Mouse (Mus musculus) skeletal muscle tissue, postnatal 0 days (tissue): ENCODE data around the gene Ppwd1. TPM values are rescaled to one million over a fixed set of nuclear protein-coding genes. Genes with fewer than 3 reads are reported as not detected.

Experiments
- polyA plus RNA-seq: library from polyadenylated mRNA; unstranded; fragments of >200 nt; fragmentation: Nextera tagmentation; extraction: Ambion mirVana; gene quantifications from 2 replicates; pipeline ENCODE4 v1.2.1, GENCODE M21; 2015

The Ppwd1 gene
- 6.1 and 6.6 TPM in 2 replicates for polyA plus RNA-seq

GRCm38 (mm10) chr13:104228384-104229066 lies at the start of gene Ppwd1, which contains the start of gene Cenpk:
Ppwd1 (minus strand) TSS chr13:104228843.
Cenpk (plus strand) TSS chr13:104228611.

GRCm38 (mm10) chr13:104178650-104179121 lies 50.0 kb downstream of the Ppwd1 start, which contains the start of gene Trim23:
Trim23 (plus strand) TSS chr13:104178797.

GRCm38 (mm10) chr13:104177796-104178649 lies 50.6 kb downstream of the Ppwd1 start, which contains the start of gene Trappc13:
Trappc13 (minus strand) TSS chr13:104178469.

Other genes starting within 250 kb of the Ppwd1 start
- 10.8 and 11.8 TPM in 2 replicates for gene Nln, start 119.2 kb downstream of the Ppwd1 start, polyA plus RNA-seq
- gene Sgtb, start 119.1 kb downstream of the Ppwd1 start, polyA plus RNA-seq = 2.0 and 2.3 TPM in 2 replicates
- gene Trappc13, start 50.4 kb downstream of the Ppwd1 start, polyA plus RNA-seq = 34.2 and 35.4 TPM in 2 replicates
- 16.0 and 18.4 TPM in 2 replicates for gene Trim23, start 50.0 kb downstream of the Ppwd1 start, polyA plus RNA-seq
- gene Cenpk, start 232 bp downstream of the Ppwd1 start, polyA plus RNA-seq = 15.5 and 16.5 TPM in 2 replicates
- 0.57 and 0.77 TPM in 2 replicates for gene Adamts6, start 59.0 kb upstream of the Ppwd1 start, polyA plus RNA-seq